Mouse (Mus musculus) CD4-positive, CD25-positive, alpha-beta regulatory T cell, adult 2 months (primary cell): ENCODE measurements around the gene Jph3.

ENCODE experiments used
- DNase-seq: peaks from one replicate; pipeline ENCODE4 v3.0.0-alpha.2; 2012; ENCODE audit warnings: low read depth, low spot score

Gene Jph3

GRCm38 (mm10) chr8:121832061-121832460 lies 102.6 kb downstream of the Jph3 start:
- no peak for DNase-seq

- peak; percentile 87 for DNase-seq
These were observed 103.1 kb downstream of the Jph3 start for GRCm38 (mm10) chr8:121832503-121832902.

- peak; percentile 50 for DNase-seq
These were observed 111.8 kb downstream of the Jph3 start for GRCm38 (mm10) chr8:121841242-121841641.

- no peak for DNase-seq
These were observed 112.9 kb downstream of the Jph3 start for GRCm38 (mm10) chr8:121842064-121842955.

GRCm38 (mm10) chr8:121843184-121843733 lies 113.8 kb downstream of the Jph3 start:
- no peak for DNase-seq
